9 mouse cellular contexts compared by ENCODE assay signal in the genomic region with DNA sequence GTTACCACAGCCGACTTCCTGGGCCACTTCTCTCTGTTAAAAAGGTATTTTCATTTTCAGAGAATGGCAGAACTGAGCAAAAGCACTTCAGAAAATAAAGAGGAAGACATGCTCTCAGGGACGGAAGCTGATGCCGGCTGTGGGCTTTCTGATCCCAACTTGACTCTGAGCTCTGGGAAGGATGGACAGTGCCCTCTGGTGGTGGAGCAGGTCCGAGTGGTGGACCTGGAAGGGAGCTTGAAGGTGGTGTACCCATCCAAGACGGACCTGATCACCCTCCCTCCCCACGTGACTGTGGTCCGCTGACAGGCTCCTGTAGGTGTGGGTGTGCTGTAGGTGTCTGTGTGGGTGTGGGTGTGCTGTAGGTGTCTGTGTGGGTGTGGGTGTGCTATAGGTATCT. TPM values are rescaled to one million over a fixed set of nuclear protein-coding genes. Genes with fewer than 3 reads are reported as not detected.
DNase-seq lines count a peak whose midpoint lies in the region; ATAC-seq and TF ChIP-seq lines count a peak whose summit lies in the region.
"Had no signal": no experiment of that assay in that cellular context is flagged by ENCODE, and none has a peak within 500 bp of the region (broad histone marks: within the 10 kb centered on the region; RNA-seq: fewer than 3 reads in every experiment).

No protein-coding gene starts in this region.

- no peak overlapping the region for H3K4me3 ChIP-seq in heart, embryonic 12.5 days
- no peak overlapping the region for H3K4me3 ChIP-seq in E14TG2a.4 (replicated peaks; ENCODE audit: low read length)
- H3K4me3 ChIP-seq: embryonic facial prominence, embryonic 13.5 days had no signal

- peaks cover 84% of the 10 kb centered on the region for H3K36me3 ChIP-seq in heart, embryonic 12.5 days
- H3K36me3 ChIP-seq in E14TG2a.4 (ENCODE audit: insufficient read depth, low read length): peaks cover 80% of the 10 kb centered on the region

- intact Hi-C loops in heart, postnatal 14 days (cut with DNase I): no loop called here

- TF ChIP-seq CTCF in E14TG2a.4 (conservative IDR thresholded peaks at IDR 0.05; ENCODE audit: low read length): peak; percentile 54

- no peak overlapping the region for H3K4me2 ChIP-seq in heart, embryonic 12.5 days
- H3K4me2 ChIP-seq: embryonic facial prominence, embryonic 13.5 days had no signal

- no peak overlapping the region for H3K9ac ChIP-seq in heart, embryonic 12.5 days
- H3K9ac ChIP-seq: embryonic facial prominence, embryonic 13.5 days had no signal

- H3K27ac ChIP-seq in heart, embryonic 12.5 days (ENCODE audit: poor library complexity, severe bottlenecking): no peak overlapping the region
- H3K27ac ChIP-seq: embryonic facial prominence, embryonic 13.5 days had no signal

- 73% methylated on average over 7 of the region's 7 CpGs for WGBS in heart, embryonic 12.5 days

- peaks cover 25% of the 10 kb centered on the region for H3K4me1 ChIP-seq in heart, embryonic 12.5 days (replicated peaks)
- peaks cover 45% of the 10 kb centered on the region for H3K4me1 ChIP-seq in E14TG2a.4 (replicated peaks; ENCODE audit: low read depth, low read length)

- no peak for ATAC-seq in heart, embryonic 12.5 days (ENCODE audit: insufficient number of reproducible peaks, low FRiP score)
- ATAC-seq in megakaryocyte, adult 5-6 weeks (ENCODE audit: poor library complexity, severe bottlenecking): peak; percentile 58

- H3K9me3 ChIP-seq in heart, embryonic 12.5 days (replicated peaks): no peaks in the 10 kb centered on the region
- H3K9me3 ChIP-seq in E14TG2a.4 (ENCODE audit: low read length): no peaks in the 10 kb centered on the region
- H3K9me3 ChIP-seq: embryonic facial prominence, embryonic 13.5 days had no signal

- peak; percentile 39 to 55 for DNase-seq in heart, postnatal 14 days
- DNase-seq in adrenal gland, postnatal 25 days: peak; percentile 62
- DNase-seq in kidney, postnatal 25 days: peak; percentile 87 to 90
- no peak for DNase-seq in layer of hippocampus, adult 9-10 months (ENCODE audit: low spot score)
- DNase-seq in urinary bladder, postnatal 10 days (ENCODE audit: low spot score): no peak

- no peaks in the 10 kb centered on the region for H3K27me3 ChIP-seq in heart, embryonic 12.5 days (replicated peaks)
- peaks cover 10% of the 10 kb centered on the region for H3K27me3 ChIP-seq in E14TG2a.4 (ENCODE audit: insufficient read depth, low read length)

RNA-seq across cellular contexts. Expression of gene Smim1, which starts 6.5 kb away (rescaled TPM):
- 1 to 10 TPM; 5.8 to 7.0 TPM for total RNA-seq in heart, postnatal 14 days (2021)
- 64.6 and 77.0 TPM in 2 replicates for polyA plus RNA-seq in heart, embryonic 12.5 days (2016; fragmentation: Nextera tagmentation; extraction: Ambion mirVana)
- total RNA-seq in adrenal gland, postnatal 25 days (2021): 31.3 and 64.1 TPM in 2 replicates
- total RNA-seq in megakaryocyte, adult 5-6 weeks (2015): 0.62 and 1.9 TPM in 2 replicates
- 0.26 and 1.3 TPM in 2 replicates for total RNA-seq in megakaryocyte, adult 5-6 weeks (2017)

RNA-seq across cellular contexts. Expression of gene Lrrc47, which starts 8.0 kb away (rescaled TPM):
- total RNA-seq in heart, postnatal 14 days (2021): 10 to 100 TPM; 33.8 to 36.3 TPM
- 21.8 and 27.2 TPM in 2 replicates for polyA plus RNA-seq in heart, embryonic 12.5 days (2016; fragmentation: Nextera tagmentation; extraction: Ambion mirVana)
- 54.7 and 56.0 TPM in 2 replicates for total RNA-seq in adrenal gland, postnatal 25 days (2021)
- 7.0 and 11.4 TPM in 2 replicates for total RNA-seq in megakaryocyte, adult 5-6 weeks (2015)
- 11.3 and 21.1 TPM in 2 replicates for total RNA-seq in megakaryocyte, adult 5-6 weeks (2017)

RNA-seq across cellular contexts. Expression of gene Ccdc27, which starts 22.9 kb away (rescaled TPM):
- not detected for total RNA-seq in heart, postnatal 14 days (2021)
- 0.09 and 0.10 TPM in 2 replicates for polyA plus RNA-seq in heart, embryonic 12.5 days (2016; fragmentation: Nextera tagmentation; extraction: Ambion mirVana)
- total RNA-seq in adrenal gland, postnatal 25 days (2021): not detected in 2 replicates
- total RNA-seq in megakaryocyte, adult 5-6 weeks (2015): not detected in 2 replicates
- not detected in 2 replicates for total RNA-seq in megakaryocyte, adult 5-6 weeks (2017)
- polyA plus RNA-seq: embryonic facial prominence, embryonic 13.5 days had no signal

RNA-seq across cellular contexts. Expression of gene Cep104, which starts 44.6 kb away (rescaled TPM):
- total RNA-seq in heart, postnatal 14 days (2021): 10 to 100 TPM; 25.1 to 26.4 TPM
- 17.3 and 18.0 TPM in 2 replicates for polyA plus RNA-seq in heart, embryonic 12.5 days (2016; fragmentation: Nextera tagmentation; extraction: Ambion mirVana)
- 29.1 and 31.1 TPM in 2 replicates for total RNA-seq in adrenal gland, postnatal 25 days (2021)
- 4.0 and 4.3 TPM in 2 replicates for total RNA-seq in megakaryocyte, adult 5-6 weeks (2015)
- 4.3 and 5.3 TPM in 2 replicates for total RNA-seq in megakaryocyte, adult 5-6 weeks (2017)

RNA-seq across cellular contexts. Expression of gene Dffb, which starts 44.6 kb away (rescaled TPM):
- total RNA-seq in heart, postnatal 14 days (2021): 1 to 10 TPM; 3.7 to 4.9 TPM
- polyA plus RNA-seq in heart, embryonic 12.5 days (2016; fragmentation: Nextera tagmentation; extraction: Ambion mirVana): 5.6 and 6.5 TPM in 2 replicates
- 3.8 and 9.4 TPM in 2 replicates for total RNA-seq in adrenal gland, postnatal 25 days (2021)
- total RNA-seq in megakaryocyte, adult 5-6 weeks (2015): 6.7 and 8.4 TPM in 2 replicates
- total RNA-seq in megakaryocyte, adult 5-6 weeks (2017): 8.6 and 13.8 TPM in 2 replicates

Comparison
In these comparisons a context has a peak if more than half of its experiments do, and no peak if none do; other contexts are left out.
1. DNase-seq: peak in heart, postnatal 14 days (2 of 2), adrenal gland, postnatal 25 days (single experiment) and kidney, postnatal 25 days (2 of 2); none in layer of hippocampus, adult 9-10 months (single experiment) and urinary bladder, postnatal 10 days (single experiment).